Comparison of ENCODE assay signal across 11 mouse cellular contexts in genomic region chr11:93984619-93985018, GRCm38 (mm10).
"Had no signal": no experiment of that assay in that cellular context is flagged by ENCODE, and none has a peak within 500 bp of the region (broad histone marks: within the 10 kb centered on the region; RNA-seq: fewer than 3 reads in every experiment).

No protein-coding gene starts in this region.

- DNase-seq: kidney, adult 18-20 months; kidney, postnatal 10 days; kidney, postnatal 4 days; left cerebral cortex, postnatal 4 days; lung, adult 2 months; lung, postnatal 10 days; midbrain, embryonic 14.5 days; retina, postnatal 1 day; right cerebral cortex, postnatal 4 days; spleen, adult 18-20 months; thymus, postnatal 36 days had no signal
